Mouse (Mus musculus) testis, adult 2 months (tissue): ENCODE results near the gene Tvp23a.

Experiments
- CTCF ChIP-seq: fragments of 200-500 bp; IDR thresholded peaks from 2 replicates; pipeline ENCODE4 v1.5.1; 2012; ENCODE audit warnings: low read depth, mild to moderate bottlenecking, inconsistent platforms, low read length, moderate library complexity; ENCODE audit not compliant: control insufficient read depth, insufficient read depth, insufficient replicate concordance
- POLR2A ChIP-seq: fragments of 200-500 bp; IDR thresholded peaks from 2 replicates; pipeline ENCODE4 v1.6.1; 2012; ENCODE audit warnings: low read depth, mild to moderate bottlenecking, inconsistent platforms, low read length, moderate library complexity; ENCODE audit not compliant: control insufficient read depth

- TF ChIP-seq POLR2A (0 out of 2 replicates have a peak, but pooled peaks have one; percentile 16), CTCF (no peak)
Measured at GRCm38 (mm10) chr16:10388634-10389365, 58.4 kb downstream of the Tvp23a start.
